Mouse (Mus musculus) cortical plate, adult 2 months (tissue): ENCODE measurements around the gene Ager.

Experiments used
- CTCF ChIP-seq: fragments of 200-500 bp; IDR thresholded peaks from 2 replicates; pipeline ENCODE4 v1.5.1; 2011; ENCODE audit warnings: mild to moderate bottlenecking, control low read depth, low read length; ENCODE audit not compliant: insufficient read depth; ENCODE audit errors: extremely low read depth
- POLR2A ChIP-seq: fragments of 200-500 bp; IDR thresholded peaks from 2 replicates; pipeline ENCODE4 v1.6.1; 2011; ENCODE audit warnings: mild to moderate bottlenecking, low read length, control low read depth; ENCODE audit not compliant: insufficient read depth; ENCODE audit errors: extremely low read depth

DNA sequence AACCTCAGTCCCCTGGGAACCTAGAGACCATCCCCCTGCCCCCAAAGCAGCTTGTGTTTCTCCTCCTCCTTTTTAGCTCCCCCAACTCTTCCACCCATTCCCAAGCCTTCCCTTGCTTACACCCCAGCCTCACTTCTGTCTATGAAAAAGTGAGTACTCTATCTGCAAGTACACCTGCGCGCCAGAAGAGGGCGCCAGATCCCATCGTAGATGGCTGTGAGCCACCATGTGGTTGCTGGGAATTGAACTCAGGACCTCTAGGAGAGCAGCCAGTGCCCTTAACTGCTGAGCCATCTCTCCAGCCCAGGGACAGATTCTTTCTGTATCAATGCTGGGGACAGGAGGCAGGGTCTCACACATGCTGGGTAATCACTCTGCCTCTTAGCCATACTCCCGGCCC is 25.8 kb upstream of the Ager start:
- TF ChIP-seq CTCF = peak; percentile 28; the same call in 1 of the 2 replicates
- no peak for TF ChIP-seq POLR2A
